In the genomic region with DNA sequence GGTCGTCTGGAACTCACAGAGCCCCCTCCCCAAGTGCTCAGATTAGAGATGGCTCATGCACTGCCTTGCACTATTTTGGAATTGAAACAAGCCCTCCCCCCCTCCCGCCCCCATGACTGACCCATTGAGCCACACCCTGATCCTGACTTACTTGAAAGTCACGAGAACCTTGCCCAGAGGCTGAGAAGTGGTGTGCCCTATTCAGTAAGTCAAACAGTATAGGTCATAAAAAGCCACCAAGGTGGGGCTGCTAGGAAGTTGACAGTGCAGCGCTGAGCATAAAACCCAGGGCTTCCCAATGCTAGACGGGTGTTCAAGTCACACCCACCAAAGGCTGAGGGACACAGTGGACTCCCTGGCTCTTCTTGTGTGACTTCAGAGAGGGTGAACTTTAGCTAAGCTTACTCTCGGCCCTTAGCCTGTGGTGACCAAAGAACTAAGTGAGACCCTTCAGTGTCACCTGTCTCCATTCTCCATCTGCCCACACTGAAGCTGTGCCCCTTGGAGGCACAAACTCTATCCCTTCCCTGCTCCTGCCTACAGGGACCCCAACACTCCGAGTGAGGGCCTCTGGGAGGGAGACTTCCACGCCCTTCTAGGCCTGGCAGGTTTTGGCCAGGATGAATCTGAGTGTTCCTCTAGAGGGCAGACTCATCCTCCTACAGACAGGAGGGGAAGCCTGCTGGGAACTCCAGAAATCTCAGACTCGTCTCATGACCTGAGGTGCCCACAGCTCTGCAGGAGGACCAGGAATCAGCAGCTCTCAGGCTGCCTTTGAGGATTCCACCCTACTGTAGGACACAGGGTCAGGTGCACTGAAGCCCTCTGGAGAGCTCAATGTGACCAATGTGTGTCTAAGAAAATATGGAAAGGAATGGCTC, we compare ENCODE assay signal across 8 mouse cellular contexts. TPM values are rescaled to one million over a fixed set of nuclear protein-coding genes. Genes with fewer than 3 reads are reported as not detected.
A peak's percentile ranks its signal among the peaks of the same experiment; 100 is the strongest.
DNase-seq lines count a peak whose midpoint lies in the region; ATAC-seq and TF ChIP-seq lines count a peak whose summit lies in the region.

No protein-coding gene starts in this region.

- ATAC-seq in hindbrain, embryonic 15.5 days (ENCODE audit: low FRiP score, low read depth): no peak
- ATAC-seq in liver, embryonic 12.5 days: peak; percentile 43; the same call in 1 of the 2 replicates
- ATAC-seq in neural tube, embryonic 13.5 days (ENCODE audit: low read depth): no peak

- TF ChIP-seq EP300 in ES-Bruce4 (IDR thresholded peaks at IDR 0.05; ENCODE audit: insufficient read depth, low read depth, low read length): peak; percentile 77

- H3K9ac ChIP-seq in ES-Bruce4 (ENCODE audit: low read depth, poor library complexity, severe bottlenecking): no peak overlapping the region; the same call in 1 of the 2 replicates
- H3K9ac ChIP-seq in hindbrain, embryonic 15.5 days: no peak overlapping the region
- 0 out of 2 replicates have a peak overlapping the region, but pooled peaks have one; percentile 7 for H3K9ac ChIP-seq in liver, embryonic 12.5 days
- no peak overlapping the region for H3K9ac ChIP-seq in neural tube, embryonic 13.5 days

- no peaks in the 10 kb centered on the region for H3K27me3 ChIP-seq in ES-Bruce4 (ENCODE audit: control insufficient read depth, insufficient read depth, low read length, poor library complexity, severe bottlenecking)
- no peaks in the 10 kb centered on the region for H3K27me3 ChIP-seq in hindbrain, embryonic 15.5 days
- H3K27me3 ChIP-seq in liver, embryonic 12.5 days (replicated peaks): no peaks in the 10 kb centered on the region
- no peaks in the 10 kb centered on the region for H3K27me3 ChIP-seq in neural tube, embryonic 13.5 days

- H3K4me3 ChIP-seq in ES-Bruce4 (ENCODE audit: low read depth, low read length): no peak overlapping the region
- H3K4me3 ChIP-seq in hindbrain, embryonic 15.5 days: no peak overlapping the region
- H3K4me3 ChIP-seq in liver, embryonic 12.5 days: no peak overlapping the region
- H3K4me3 ChIP-seq in neural tube, embryonic 13.5 days: no peak overlapping the region

- peak overlapping the region; percentile 68 for H3K27ac ChIP-seq in ES-Bruce4 (ENCODE audit: insufficient read depth, low read length)
- peak overlapping the region; percentile 45; the same call in 1 of the 2 replicates for H3K27ac ChIP-seq in hindbrain, embryonic 15.5 days (replicated peaks)
- H3K27ac ChIP-seq in liver, embryonic 12.5 days: peak overlapping the region; percentile 74
- H3K27ac ChIP-seq in neural tube, embryonic 13.5 days (replicated peaks): peak overlapping the region; percentile 23; the same call in 1 of the 2 replicates

- DNase-seq in gastrocnemius, adult 18-20 months (ENCODE audit: low spot score): peak; percentile 63
- DNase-seq in gastrocnemius, adult 8-10 months (ENCODE audit: low spot score in 2 of 2): no peak
- DNase-seq in embryo, embryonic 10.5 days (ENCODE audit: low spot score): peak; percentile 61
- no peak for DNase-seq in layer of hippocampus, postnatal 14 days (ENCODE audit: low spot score in 2 of 2)

- H3K4me1 ChIP-seq in ES-Bruce4 (ENCODE audit: control insufficient read depth, insufficient read depth, low read length): peaks cover 10% of the 10 kb centered on the region
- H3K4me1 ChIP-seq in hindbrain, embryonic 15.5 days (replicated peaks): peaks cover 12% of the 10 kb centered on the region
- peaks cover 69% of the 10 kb centered on the region for H3K4me1 ChIP-seq in liver, embryonic 12.5 days
- H3K4me1 ChIP-seq in neural tube, embryonic 13.5 days (replicated peaks): peaks cover 15% of the 10 kb centered on the region

- TF ChIP-seq CTCF in ES-Bruce4 (IDR thresholded peaks at IDR 0.05; ENCODE audit: low read depth, low read length): peak; percentile 62

- no peak overlapping the region for H3K4me2 ChIP-seq in hindbrain, embryonic 15.5 days
- H3K4me2 ChIP-seq in liver, embryonic 12.5 days: peak overlapping the region; percentile 15; the same call in 1 of the 2 replicates
- no peak overlapping the region for H3K4me2 ChIP-seq in neural tube, embryonic 13.5 days

- peaks cover 27% of the 10 kb centered on the region for H3K36me3 ChIP-seq in ES-Bruce4 (ENCODE audit: control insufficient read depth, insufficient read depth, low read length, poor library complexity, severe bottlenecking)
- peaks cover 27% of the 10 kb centered on the region for H3K36me3 ChIP-seq in hindbrain, embryonic 15.5 days
- H3K36me3 ChIP-seq in liver, embryonic 12.5 days: peaks cover 77% of the 10 kb centered on the region
- H3K36me3 ChIP-seq in neural tube, embryonic 13.5 days: peaks cover 39% of the 10 kb centered on the region

- WGBS in hindbrain, embryonic 15.5 days: 51% methylated on average over 9 of the region's 9 CpGs
- WGBS in liver, embryonic 12.5 days (ENCODE audit: insufficient replicate concordance): 16% methylated on average over 9 of the region's 9 CpGs
- WGBS in neural tube, embryonic 13.5 days: 42% methylated on average over 9 of the region's 9 CpGs

- no peak for TF ChIP-seq POLR2A in ES-Bruce4 (IDR thresholded peaks at IDR 0.05; ENCODE audit: insufficient read depth, low read length)

- no peaks in the 10 kb centered on the region for H3K9me3 ChIP-seq in ES-Bruce4 (replicated peaks; ENCODE audit: control insufficient read depth, insufficient read depth, low read length, poor library complexity, severe bottlenecking)
- H3K9me3 ChIP-seq in hindbrain, embryonic 15.5 days: no peaks in the 10 kb centered on the region
- no peaks in the 10 kb centered on the region for H3K9me3 ChIP-seq in liver, embryonic 12.5 days (replicated peaks)
- H3K9me3 ChIP-seq in neural tube, embryonic 13.5 days: no peaks in the 10 kb centered on the region

RNA-seq across cellular contexts. Expression of gene Polr2e, which starts 5.8 kb away (rescaled TPM):
- 10 to 100 TPM; 44.3 to 46.2 TPM for total RNA-seq in gastrocnemius, adult 18-20 months (2021)
- 10 to 100 TPM; 38.3 to 47.6 (median 39.7) TPM for total RNA-seq in gastrocnemius, adult 8-10 months (2022)
- 176 and 180 TPM in 2 replicates for polyA plus RNA-seq in ES-Bruce4 (2011; ENCODE audit: insufficient read depth, insufficient read length, low read depth, missing spikeins)
- polyA plus RNA-seq in hindbrain, embryonic 15.5 days (2015; fragmentation: Nextera tagmentation; extraction: Ambion mirVana): 141 and 145 TPM in 2 replicates
- polyA plus RNA-seq in liver, embryonic 12.5 days (2016; fragmentation: Nextera tagmentation; extraction: Ambion mirVana): 142 and 147 TPM in 2 replicates
- 141 and 153 TPM in 2 replicates for polyA plus RNA-seq in neural tube, embryonic 13.5 days (2015; fragmentation: Nextera tagmentation; extraction: Ambion mirVana)
- 10 to 100 TPM; 74.1 to 74.3 TPM for total RNA-seq in layer of hippocampus, postnatal 14 days (2021)

RNA-seq across cellular contexts. Expression of gene Gpx4, which starts 13.2 kb away (rescaled TPM):
- total RNA-seq in gastrocnemius, adult 18-20 months (2021): 100 to 1,000 TPM; 631 to 739 TPM
- 100 to 1,000 TPM; 510 to 613 (median 541) TPM for total RNA-seq in gastrocnemius, adult 8-10 months (2022)
- polyA plus RNA-seq in ES-Bruce4 (2011; ENCODE audit: insufficient read depth, insufficient read length, low read depth, missing spikeins): 479 and 507 TPM in 2 replicates
- 583 and 596 TPM in 2 replicates for polyA plus RNA-seq in hindbrain, embryonic 15.5 days (2015; fragmentation: Nextera tagmentation; extraction: Ambion mirVana)
- polyA plus RNA-seq in liver, embryonic 12.5 days (2016; fragmentation: Nextera tagmentation; extraction: Ambion mirVana): 682 and 685 TPM in 2 replicates
- 505 and 556 TPM in 2 replicates for polyA plus RNA-seq in neural tube, embryonic 13.5 days (2015; fragmentation: Nextera tagmentation; extraction: Ambion mirVana)
- total RNA-seq in layer of hippocampus, postnatal 14 days (2021): 100 to 1,000 TPM; 456 to 501 TPM

RNA-seq across cellular contexts. Expression of gene Arhgap45, which starts 17.3 kb away (rescaled TPM):
- total RNA-seq in gastrocnemius, adult 18-20 months (2021): 1 to 10 TPM in 1 of 2 experiments, under 1 TPM in 1; 0.75 to 1.3 TPM
- total RNA-seq in gastrocnemius, adult 8-10 months (2022): 1 to 10 TPM in 2 of 4 experiments, under 1 TPM in 2; 0.48 to 1.3 (median 0.84) TPM
- polyA plus RNA-seq in ES-Bruce4 (2011; ENCODE audit: insufficient read depth, insufficient read length, low read depth, missing spikeins): 6.5 and 6.9 TPM in 2 replicates
- polyA plus RNA-seq in hindbrain, embryonic 15.5 days (2015; fragmentation: Nextera tagmentation; extraction: Ambion mirVana): 2.3 and 2.5 TPM in 2 replicates
- 22.3 and 22.8 TPM in 2 replicates for polyA plus RNA-seq in liver, embryonic 12.5 days (2016; fragmentation: Nextera tagmentation; extraction: Ambion mirVana)
- 2.4 and 2.9 TPM in 2 replicates for polyA plus RNA-seq in neural tube, embryonic 13.5 days (2015; fragmentation: Nextera tagmentation; extraction: Ambion mirVana)
- total RNA-seq in layer of hippocampus, postnatal 14 days (2021): 1 to 10 TPM; 3.8 to 3.9 TPM

RNA-seq across cellular contexts. Expression of gene Abca7, which starts 37.5 kb away (rescaled TPM):
- 1 to 10 TPM; 6.6 to 7.6 TPM for total RNA-seq in gastrocnemius, adult 18-20 months (2021)
- total RNA-seq in gastrocnemius, adult 8-10 months (2022): 1 to 10 TPM; 7.3 to 8.6 (median 8.1) TPM
- polyA plus RNA-seq in ES-Bruce4 (2011; ENCODE audit: insufficient read depth, insufficient read length, low read depth, missing spikeins): 10.6 and 11.0 TPM in 2 replicates
- polyA plus RNA-seq in hindbrain, embryonic 15.5 days (2015; fragmentation: Nextera tagmentation; extraction: Ambion mirVana): 4.8 and 5.4 TPM in 2 replicates
- polyA plus RNA-seq in liver, embryonic 12.5 days (2016; fragmentation: Nextera tagmentation; extraction: Ambion mirVana): 10.5 and 12.1 TPM in 2 replicates
- polyA plus RNA-seq in neural tube, embryonic 13.5 days (2015; fragmentation: Nextera tagmentation; extraction: Ambion mirVana): 7.7 and 8.1 TPM in 2 replicates
- total RNA-seq in layer of hippocampus, postnatal 14 days (2021): 10 to 100 TPM in 1 of 2 experiments, 1 to 10 TPM in 1; 9.8 to 10.5 TPM

RNA-seq across cellular contexts. Expression of gene Cnn2, which starts 45.4 kb away (rescaled TPM):
- 10 to 100 TPM in 1 of 2 experiments, 1 to 10 TPM in 1; 5.2 to 10.5 TPM for total RNA-seq in gastrocnemius, adult 18-20 months (2021)
- total RNA-seq in gastrocnemius, adult 8-10 months (2022): 1 to 10 TPM; 2.7 to 5.3 (median 4.3) TPM
- polyA plus RNA-seq in ES-Bruce4 (2011; ENCODE audit: insufficient read depth, insufficient read length, low read depth, missing spikeins): 156 and 164 TPM in 2 replicates
- polyA plus RNA-seq in hindbrain, embryonic 15.5 days (2015; fragmentation: Nextera tagmentation; extraction: Ambion mirVana): 29.4 and 33.6 TPM in 2 replicates
- polyA plus RNA-seq in liver, embryonic 12.5 days (2016; fragmentation: Nextera tagmentation; extraction: Ambion mirVana): 68.2 and 75.4 TPM in 2 replicates
- polyA plus RNA-seq in neural tube, embryonic 13.5 days (2015; fragmentation: Nextera tagmentation; extraction: Ambion mirVana): 55.6 and 56.2 TPM in 2 replicates
- 1 to 10 TPM; 7.5 to 9.3 TPM for total RNA-seq in layer of hippocampus, postnatal 14 days (2021)

Comparison
In these comparisons a context has a peak if more than half of its experiments do, and no peak if none do; other contexts are left out.
1. DNase-seq: peak in gastrocnemius, adult 18-20 months (single experiment) and embryo, embryonic 10.5 days (single experiment); none in gastrocnemius, adult 8-10 months (0 of 2) and layer of hippocampus, postnatal 14 days (0 of 2).
2. H3K27ac ChIP-seq: peak in every context shown above with its lines; median percentile 74 in liver, embryonic 12.5 days; 68 in ES-Bruce4; 45 in hindbrain, embryonic 15.5 days; 23 in neural tube, embryonic 13.5 days.